Mouse (Mus musculus): ENCODE measurements at regions not wholly inside any gene's neighbourhood (a gene's known extent, or its start where the extent isn't known, plus 50 kb on each side); places are given as distances from the start of the nearest gene placed in this dataset.
A peak's percentile ranks its signal among the peaks of the same experiment; 100 is the strongest.

- Histone ChIP-seq H3K27ac (peak overlapping the region; percentile 78), H3K36me3 (ENCODE audit: control insufficient read depth, insufficient read depth, low read length) (peaks cover 2% of the 10 kb centered on the region), H3K4me1 (ENCODE audit: control insufficient read depth, insufficient read depth, low read length) (peaks cover 17% of the 10 kb centered on the region), H3K9ac (ENCODE audit: low read depth, low read length) (no peak overlapping the region), H3K79me2 (replicated peaks; ENCODE audit: control insufficient read depth, insufficient read depth, low read length) (peaks cover 1% of the 10 kb centered on the region), H3K27me3 (ENCODE audit: control insufficient read depth, insufficient read depth, low read length) (no peaks in the 10 kb centered on the region), H3K4me3 (no peak overlapping the region)
- peak; percentile 69 to 82 for DNase-seq
- TF ChIP-seq POLR2A (IDR thresholded peaks at IDR 0.05; ENCODE audit: insufficient read depth, low read depth, low read length) (0 out of 2 replicates have a peak, but pooled peaks have one; percentile 34), EP300 (IDR thresholded peaks at IDR 0.05; ENCODE audit: insufficient read depth, low read depth, low read length) (peak; percentile 96), CTCF (IDR thresholded peaks at IDR 0.05) (no peak)
- 28% methylated on average over 3 of the region's 3 CpGs for WGBS
- intact Hi-C loops (cut with DNase I): loop anchor here (1.0 to 2.0 kb wide), 2 partner anchors 10 to 20 kb away; no protein-coding TSS in a partner anchor
Measured at GRCm38 (mm10) chr16:95872436-95872835, 118.3 kb downstream of the Psmg1 start.

- intact Hi-C loops (cut with DNase I): no loop called here
- peaks cover 2% of the 10 kb centered on the region for H3K36me3 ChIP-seq (ENCODE audit: control insufficient read depth, insufficient read depth, low read length)
- no peak overlapping the region for H3K9ac ChIP-seq (ENCODE audit: low read depth, low read length)
- DNase-seq: peak in 1 of 2 experiments; percentile 21
- H3K79me2 ChIP-seq (replicated peaks; ENCODE audit: control insufficient read depth, insufficient read depth, low read length): peaks cover 1% of the 10 kb centered on the region
- H3K27ac ChIP-seq: peak overlapping the region; percentile 64
- no peaks in the 10 kb centered on the region for H3K27me3 ChIP-seq (ENCODE audit: control insufficient read depth, insufficient read depth, low read length)
- no peak overlapping the region for H3K4me3 ChIP-seq
- peaks cover 17% of the 10 kb centered on the region for H3K4me1 ChIP-seq (ENCODE audit: control insufficient read depth, insufficient read depth, low read length)
- 63% methylated on average over 2 of the region's 2 CpGs for WGBS
- no peak for TF ChIP-seq CTCF (IDR thresholded peaks at IDR 0.05)
- TF ChIP-seq POLR2A (IDR thresholded peaks at IDR 0.05; ENCODE audit: insufficient read depth, low read depth, low read length): no peak
- no peak for TF ChIP-seq EP300 (IDR thresholded peaks at IDR 0.05; ENCODE audit: insufficient read depth, low read depth, low read length)
Measured at GRCm38 (mm10) chr16:95870291-95870690, 120.5 kb downstream of the Psmg1 start.

DNA sequence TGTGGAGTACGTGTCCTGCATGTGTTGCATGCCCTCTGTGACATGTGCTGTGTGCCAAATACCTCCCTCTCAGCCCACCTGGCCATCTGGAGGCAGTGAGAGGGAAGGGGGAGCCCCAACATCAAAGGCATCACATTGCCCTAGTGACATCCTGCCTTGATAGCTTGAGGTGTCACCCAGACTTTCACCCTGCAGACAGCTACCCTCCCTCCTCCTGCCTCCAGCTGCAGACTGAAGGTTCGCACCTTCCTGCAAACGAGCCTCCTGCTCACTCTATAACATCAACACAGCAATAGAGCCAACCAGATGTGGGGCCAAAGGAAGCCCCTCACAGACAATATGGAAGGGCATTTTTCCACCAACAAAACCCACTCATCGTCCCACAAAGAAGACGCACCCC, 121.3 kb downstream of the Psmg1 start:
- Histone ChIP-seq H3K79me2 (replicated peaks; ENCODE audit: control insufficient read depth, insufficient read depth, low read length) (peaks cover 1% of the 10 kb centered on the region), H3K4me3 (no peak overlapping the region), H3K36me3 (ENCODE audit: control insufficient read depth, insufficient read depth, low read length) (peaks cover 2% of the 10 kb centered on the region), H3K4me1 (ENCODE audit: control insufficient read depth, insufficient read depth, low read length) (peaks cover 18% of the 10 kb centered on the region), H3K27me3 (ENCODE audit: control insufficient read depth, insufficient read depth, low read length) (no peaks in the 10 kb centered on the region), H3K9ac (ENCODE audit: low read depth, low read length) (no peak overlapping the region), H3K27ac (peak overlapping the region; percentile 64; the same call in 1 of the 2 replicates)
- WGBS: 46% methylated on average over 5 of the region's 5 CpGs
- intact Hi-C loops (cut with DNase I): loop anchor here (10.0 kb wide), 1 partner anchor 125 kb away; no protein-coding TSS in a partner anchor
- peak in 1 of 2 experiments; percentile 13 for DNase-seq
- no peak for TF ChIP-seq EP300 (IDR thresholded peaks at IDR 0.05; ENCODE audit: insufficient read depth, low read depth, low read length)
- no peak for TF ChIP-seq POLR2A (IDR thresholded peaks at IDR 0.05; ENCODE audit: insufficient read depth, low read depth, low read length)
- TF ChIP-seq CTCF (IDR thresholded peaks at IDR 0.05): no peak

GRCm38 (mm10) chr16:95868896-95869295, 121.9 kb downstream of the Psmg1 start:
- H3K27me3 ChIP-seq (ENCODE audit: control insufficient read depth, insufficient read depth, low read length): no peaks in the 10 kb centered on the region
- intact Hi-C loops (cut with DNase I): loop anchor here (10.0 kb wide), 1 partner anchor 124 kb away; no protein-coding TSS in a partner anchor
- TF ChIP-seq POLR2A (IDR thresholded peaks at IDR 0.05; ENCODE audit: insufficient read depth, low read depth, low read length): no peak
- no peak for TF ChIP-seq EP300 (IDR thresholded peaks at IDR 0.05; ENCODE audit: insufficient read depth, low read depth, low read length)
- TF ChIP-seq CTCF (IDR thresholded peaks at IDR 0.05): no peak
- H3K4me3 ChIP-seq: no peak overlapping the region
- peaks cover 2% of the 10 kb centered on the region for H3K36me3 ChIP-seq (ENCODE audit: control insufficient read depth, insufficient read depth, low read length)
- no peak for DNase-seq
- H3K9ac ChIP-seq (ENCODE audit: low read depth, low read length): no peak overlapping the region
- peaks cover 23% of the 10 kb centered on the region for H3K4me1 ChIP-seq (ENCODE audit: control insufficient read depth, insufficient read depth, low read length)
- 100% methylated on average over 1 of the region's 1 CpGs for WGBS
- H3K79me2 ChIP-seq (replicated peaks; ENCODE audit: control insufficient read depth, insufficient read depth, low read length): peaks cover 1% of the 10 kb centered on the region
- no peak overlapping the region for H3K27ac ChIP-seq

GRCm38 (mm10) chr16:95867516-95867915, 123.2 kb downstream of the Psmg1 start:
- Histone ChIP-seq H3K79me2 (replicated peaks; ENCODE audit: control insufficient read depth, insufficient read depth, low read length) (no peaks in the 10 kb centered on the region), H3K4me3 (no peak overlapping the region), H3K27me3 (ENCODE audit: control insufficient read depth, insufficient read depth, low read length) (no peaks in the 10 kb centered on the region), H3K27ac (no peak overlapping the region), H3K9ac (ENCODE audit: low read depth, low read length) (no peak overlapping the region), H3K4me1 (ENCODE audit: control insufficient read depth, insufficient read depth, low read length) (peaks cover 27% of the 10 kb centered on the region), H3K36me3 (ENCODE audit: control insufficient read depth, insufficient read depth, low read length) (peaks cover 2% of the 10 kb centered on the region)
- TF ChIP-seq POLR2A (IDR thresholded peaks at IDR 0.05; ENCODE audit: insufficient read depth, low read depth, low read length) (no peak), EP300 (IDR thresholded peaks at IDR 0.05; ENCODE audit: insufficient read depth, low read depth, low read length) (no peak), CTCF (IDR thresholded peaks at IDR 0.05) (no peak)
- DNase-seq: peak in 1 of 2 experiments; percentile 1
- WGBS: 87% methylated on average over 9 of the region's 9 CpGs
- intact Hi-C loops (cut with DNase I): loop anchor here (10.0 kb wide), 1 partner anchor 123 kb away; no protein-coding TSS in a partner anchor

DNA sequence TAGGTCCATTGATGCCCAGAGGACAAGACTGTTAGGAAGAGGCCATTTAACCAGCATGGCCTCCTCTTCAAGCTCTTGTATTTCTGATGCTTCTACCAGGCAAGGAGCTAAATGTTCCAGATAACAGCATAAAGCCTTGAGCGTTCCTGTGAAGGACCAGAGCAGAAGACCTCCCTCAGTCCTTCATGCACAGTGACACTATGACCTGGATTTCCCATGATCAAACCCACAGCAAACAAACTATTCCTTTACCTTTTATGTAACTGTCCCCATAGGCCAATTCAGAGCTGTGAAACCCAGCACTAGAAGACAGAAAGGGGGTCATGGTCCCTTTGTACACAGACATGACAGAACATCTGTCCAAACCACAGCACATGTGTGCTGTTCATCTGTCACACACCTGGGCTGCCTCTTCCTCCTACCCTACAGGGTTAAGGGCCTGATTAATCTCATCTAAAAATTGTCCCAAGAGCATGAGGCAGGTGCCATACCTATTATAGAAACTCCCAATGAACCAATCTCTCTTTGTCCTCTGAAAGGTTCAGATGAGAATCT, 123.8 kb downstream of the Psmg1 start:
- Histone ChIP-seq H3K27ac (no peak overlapping the region), H3K27me3 (ENCODE audit: control insufficient read depth, insufficient read depth, low read length) (no peaks in the 10 kb centered on the region), H3K4me1 (ENCODE audit: control insufficient read depth, insufficient read depth, low read length) (peaks cover 30% of the 10 kb centered on the region), H3K79me2 (replicated peaks; ENCODE audit: control insufficient read depth, insufficient read depth, low read length) (no peaks in the 10 kb centered on the region), H3K4me3 (no peak overlapping the region), H3K36me3 (ENCODE audit: control insufficient read depth, insufficient read depth, low read length) (peaks cover 1% of the 10 kb centered on the region), H3K9ac (ENCODE audit: low read depth, low read length) (no peak overlapping the region)
- DNase-seq: no peak
- intact Hi-C loops (cut with DNase I): loop anchor here (10.0 kb wide), 1 partner anchor 122 kb away; no protein-coding TSS in a partner anchor
- no peak for TF ChIP-seq CTCF (IDR thresholded peaks at IDR 0.05)
- 92% methylated on average over 1 of the region's 1 CpGs for WGBS

All from heart, adult 2 months (tissue).